Mouse (Mus musculus): Measurements from ENCODE around the gene Wdr70.

The Wdr70 gene

GRCm38 (mm10) chr15:7863328-7863727, 235.7 kb downstream of the Wdr70 start:
- no peak for DNase-seq (ENCODE audit: low spot score in 2 of 2)

DNA sequence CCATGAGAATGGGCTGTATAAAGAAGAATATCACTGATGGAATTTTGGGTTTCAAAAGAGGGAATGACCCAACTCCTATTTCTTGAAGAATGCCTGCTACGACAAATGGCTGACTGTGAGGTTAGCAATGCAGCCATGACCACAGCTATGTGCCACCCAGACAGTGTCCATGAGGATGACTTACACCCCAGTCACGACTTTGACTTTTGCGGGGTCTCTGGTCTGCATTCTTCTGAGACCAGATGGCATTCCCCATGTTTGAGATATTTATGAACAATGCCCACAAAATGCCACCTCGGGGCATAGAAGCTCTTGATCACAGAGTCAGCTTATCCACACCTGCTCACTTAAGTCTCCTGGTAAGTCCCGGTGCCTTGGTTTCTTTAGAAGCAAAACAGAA, 236.1 kb downstream of the Wdr70 start:
- DNase-seq (ENCODE audit: low spot score in 2 of 2): no peak

- DNase-seq (ENCODE audit: low spot score in 2 of 2): no peak
Observed at GRCm38 (mm10) chr15:7858841-7859240, 240.2 kb downstream of the Wdr70 start.

DNA sequence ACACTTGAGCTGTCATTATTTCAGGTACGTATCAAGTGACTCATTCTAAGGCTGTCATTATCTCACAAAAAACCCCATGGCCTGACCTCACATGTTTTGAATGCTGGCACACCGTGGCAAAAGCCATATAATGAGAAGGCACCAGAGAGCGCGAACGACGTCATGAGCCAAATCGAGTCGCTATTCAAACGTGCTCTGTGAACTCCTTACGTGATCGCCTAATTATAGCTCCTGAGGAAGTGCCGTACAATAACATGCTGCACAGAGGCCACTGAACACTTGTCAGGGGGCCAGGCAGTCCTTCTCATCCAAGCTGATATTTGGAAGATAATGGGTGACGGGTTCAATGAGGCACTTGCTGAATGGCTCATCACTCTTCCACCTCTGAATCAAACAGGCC, 241.6 kb downstream of the Wdr70 start:
- no peak for DNase-seq (ENCODE audit: low spot score in 2 of 2)

DNA sequence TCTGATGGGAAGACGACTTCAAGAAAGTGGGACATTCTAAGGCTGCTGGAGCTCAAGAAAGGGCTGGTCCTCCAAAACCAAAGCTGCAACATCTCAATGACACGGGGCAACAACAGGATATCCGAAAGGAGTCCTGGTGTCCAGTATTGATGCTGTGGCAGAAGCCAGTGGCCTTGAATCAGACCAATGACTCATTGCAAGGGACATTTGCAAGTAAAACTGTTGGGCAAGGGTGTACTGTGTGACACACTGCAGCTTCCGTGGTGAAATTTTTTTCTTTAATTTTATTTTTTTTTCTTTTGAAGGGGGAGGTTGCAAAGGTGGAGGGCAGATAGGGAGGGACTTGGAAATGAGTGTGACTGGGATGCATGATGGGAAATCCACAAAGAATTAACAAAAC, 256.6 kb downstream of the Wdr70 start:
- no peak for DNase-seq (ENCODE audit: low spot score in 2 of 2)

DNA sequence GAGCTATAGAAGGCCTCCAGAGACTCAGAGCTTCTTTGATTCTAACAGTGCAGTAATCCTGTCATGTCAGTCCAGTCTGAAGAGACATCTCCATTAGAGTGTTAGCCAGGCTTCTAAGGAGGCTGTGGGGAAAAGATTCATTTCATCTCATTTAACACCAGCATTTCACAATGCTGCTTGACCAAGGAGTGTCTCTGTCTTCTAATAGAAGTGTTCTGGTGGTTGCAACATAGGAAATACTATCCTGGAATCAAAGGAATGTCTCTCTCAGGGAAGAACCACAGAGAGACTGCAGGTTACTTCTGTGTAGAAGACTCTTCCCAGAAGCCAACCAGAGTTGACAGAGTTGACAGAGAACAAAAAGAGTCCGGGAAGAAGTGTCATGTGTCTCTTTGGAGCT, 257.3 kb downstream of the Wdr70 start:
- no peak for DNase-seq (ENCODE audit: low spot score in 2 of 2)

DNA sequence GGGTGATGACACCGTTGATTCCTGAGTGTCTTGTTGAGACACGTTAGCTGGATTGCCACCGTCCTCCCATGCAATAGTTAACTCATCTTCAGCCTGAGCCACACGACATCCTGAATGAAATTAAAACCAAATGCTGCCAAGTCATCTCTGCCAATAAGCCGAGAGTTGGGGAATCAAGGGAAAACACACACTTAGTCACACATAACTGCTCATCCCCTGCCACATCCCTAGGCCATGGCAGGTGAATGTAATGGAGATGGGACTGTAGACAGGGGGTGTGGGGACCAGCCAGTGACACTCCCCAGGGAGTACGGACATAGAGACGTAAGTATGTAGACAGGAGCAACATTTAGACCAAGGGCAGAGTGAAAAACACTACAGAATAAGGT, 260.1 kb downstream of the Wdr70 start:
- DNase-seq (ENCODE audit: low spot score in 2 of 2): no peak

DNA sequence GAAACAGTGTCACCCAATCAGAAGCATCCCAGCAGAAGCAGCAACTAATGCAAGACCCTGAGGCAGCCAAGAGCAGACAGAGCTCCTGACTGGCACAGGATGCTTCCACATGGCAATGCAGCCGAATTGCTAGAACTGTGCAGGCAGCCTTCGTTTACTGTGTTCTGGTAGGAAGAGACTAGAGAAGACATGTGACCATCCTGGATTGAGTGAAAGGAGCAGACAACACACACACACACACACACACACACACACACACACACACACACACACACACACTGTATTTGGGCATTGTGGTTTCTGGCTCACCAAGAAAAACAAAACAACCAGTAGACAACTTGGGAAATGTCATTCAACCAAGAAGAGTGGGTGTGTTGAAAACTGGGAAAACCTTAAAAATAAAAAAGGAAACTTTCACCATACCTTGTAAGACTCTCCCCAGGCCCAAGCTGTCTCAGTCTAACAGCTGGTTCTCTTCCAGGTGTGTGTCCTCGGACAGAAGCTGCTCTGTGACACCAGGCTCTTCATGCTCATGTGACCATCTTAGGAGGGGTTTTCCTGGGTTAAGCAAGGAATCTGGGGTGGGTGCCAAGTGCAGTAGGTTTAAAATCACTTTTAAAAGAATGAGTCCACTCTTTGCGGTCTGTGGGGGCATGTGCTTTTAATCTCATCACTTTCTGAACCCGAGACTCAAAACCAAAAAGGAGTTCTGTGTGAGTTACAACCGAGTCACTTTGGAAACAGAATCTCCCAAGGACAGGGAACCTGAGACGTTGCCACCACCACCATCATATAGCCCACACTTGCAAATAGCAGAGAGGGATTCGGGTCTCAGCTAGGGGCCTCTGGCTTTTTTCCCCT, 260.7 kb downstream of the Wdr70 start:
- DNase-seq (ENCODE audit: low spot score in 2 of 2): no peak

DNA sequence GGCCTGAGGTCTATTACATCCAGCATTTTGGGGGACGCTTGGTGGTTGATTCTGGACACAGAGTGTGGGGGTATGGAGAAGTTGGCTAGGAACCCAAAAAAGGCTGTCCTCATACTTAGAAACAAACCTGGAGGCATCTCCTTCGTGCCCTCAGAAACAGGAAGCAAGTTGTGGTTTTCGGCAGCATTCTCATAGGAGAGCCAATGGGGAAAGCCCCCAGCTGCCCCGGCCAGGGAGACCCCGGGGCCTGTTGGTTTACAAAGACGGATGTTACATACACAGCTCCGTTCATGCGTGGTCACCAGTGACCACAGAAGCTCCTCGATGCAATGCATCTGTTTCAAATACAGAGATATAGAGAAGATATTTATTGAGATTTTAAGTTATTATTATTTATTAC, 263.6 kb downstream of the Wdr70 start:
- DNase-seq (ENCODE audit: low spot score in 2 of 2): no peak

GRCm38 (mm10) chr15:7825530-7825929, 273.5 kb downstream of the Wdr70 start:
- no peak for DNase-seq (ENCODE audit: low spot score in 2 of 2)

DNA sequence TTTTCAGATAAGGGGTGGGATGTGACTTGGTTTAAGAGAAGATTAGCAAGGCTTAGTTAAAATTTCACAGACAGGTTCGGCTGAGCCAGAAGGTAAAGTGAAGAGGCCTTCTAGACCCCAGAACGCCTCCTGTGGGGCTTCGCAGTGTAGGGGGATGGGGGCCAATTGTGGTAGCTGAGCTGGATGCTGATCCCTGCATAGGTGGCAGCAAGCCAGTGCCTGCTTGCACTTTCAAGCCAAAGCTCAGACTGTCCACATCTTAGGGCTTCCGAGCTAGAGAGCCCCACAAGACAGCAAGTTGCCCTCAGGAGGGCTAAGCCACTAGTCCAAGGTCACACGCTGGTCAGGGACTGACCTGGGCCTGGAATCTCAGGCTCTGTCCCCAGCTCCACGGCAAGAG, 275.1 kb downstream of the Wdr70 start:
- no peak for DNase-seq (ENCODE audit: low spot score in 2 of 2)
